Mouse (Mus musculus): ENCODE measurements around the gene Grasp.
A peak's percentile ranks its signal among the peaks of the same experiment; 100 is the strongest.

GRCm38 (mm10) chr15:101246231-101247154 is 22.5 kb downstream of the Grasp start:
- TF ChIP-seq USF1 (IDR thresholded peaks at IDR 0.05; ENCODE audit: low read depth) (no peak), POLR2A (IDR thresholded peaks at IDR 0.05; ENCODE audit: insufficient read length, low read depth) (peak; percentile 89), POLR2AphosphoS2 (IDR thresholded peaks at IDR 0.05; ENCODE audit: insufficient read length, low read depth) (peak; percentile 95), CEBPB (IDR thresholded peaks at IDR 0.05; ENCODE audit: insufficient read depth, poor library complexity, severe bottlenecking) (no peak; the same call in 1 of the 2 replicates)
